Mouse (Mus musculus) kidney, adult 2 months (tissue): ENCODE data around the gene Pop5.

ENCODE experiments used
- CTCF ChIP-seq: fragments of 200-500 bp; conservative IDR thresholded peaks from 2 replicates; pipeline ENCODE4 v1.5.1; 2011; ENCODE audit warnings: low read depth, mild to moderate bottlenecking, control low read depth, low read length, moderate library complexity, mixed read lengths; ENCODE audit not compliant: insufficient read depth, insufficient read length
- POLR2A ChIP-seq: fragments of 200-500 bp; IDR thresholded peaks from one replicate; pipeline ENCODE4 v1.6.1; 2011; ENCODE audit warnings: low read depth, low read length, control low read depth

DNA sequence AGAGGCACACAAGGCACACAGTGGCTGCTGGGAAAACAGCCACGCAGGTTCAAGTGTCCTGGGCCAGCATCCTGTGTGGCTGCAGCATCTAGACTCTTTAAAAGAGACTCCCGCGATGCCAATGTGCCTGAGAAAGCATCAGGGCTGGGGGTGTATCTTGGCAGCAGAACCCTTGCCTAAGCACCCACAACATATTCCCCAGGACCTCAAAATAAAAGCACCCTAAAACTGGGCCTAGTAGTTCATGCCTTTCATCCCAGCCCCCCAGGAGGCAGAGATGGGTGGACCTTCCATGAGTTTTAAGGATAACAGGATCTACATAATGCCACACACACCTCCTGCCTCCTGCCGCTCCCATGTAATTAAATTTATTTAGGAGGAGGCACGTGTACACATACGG lies 1.1 kb upstream of the Pop5 start:
- TF ChIP-seq POLR2A (no peak), CTCF (no peak)
